Mouse (Mus musculus) stomach, postnatal 0 days (tissue): ENCODE data around the gene Dusp9. TPM values are rescaled to one million over a fixed set of nuclear protein-coding genes. Genes with fewer than 3 reads are reported as not detected.

Source experiments
- ATAC-seq: fragments of 200-750 bp; cut with Nextera tagmentation; 2 replicates; pipeline ENCODE4 v1.8.0; 2017; ENCODE audit not compliant: low FRiP score, low TSS enrichment
- DNase-seq: peaks from one replicate; pipeline ENCODE4 v3.0.0-alpha.2; 2016; ENCODE audit warnings: low spot score
- H3K27ac ChIP-seq: fragments of 300-500 bp; sonication (generic); replicated peaks from 2 replicates; pipeline ENCODE4 v1.5.1; 2014; ENCODE audit warnings: mild to moderate bottlenecking, control low read depth
- H3K27me3 ChIP-seq: fragments of 300-500 bp; sonication (generic); 2 replicates; pipeline ENCODE4 v1.6.1; 2014; ENCODE audit warnings: low read length; ENCODE audit not compliant: control insufficient read depth, insufficient read depth
- H3K36me3 ChIP-seq: fragments of 300-500 bp; sonication (generic); 2 replicates; pipeline ENCODE4 v1.6.1; 2014; ENCODE audit warnings: low read length, mixed read lengths; ENCODE audit not compliant: control insufficient read depth, insufficient read depth
- H3K4me1 ChIP-seq: fragments of 300-500 bp; sonication (generic); replicated peaks from 2 replicates; pipeline ENCODE4 v1.6.1; 2014; ENCODE audit warnings: antibody characterized with exemption; ENCODE audit not compliant: control insufficient read depth, insufficient read depth
- H3K4me2 ChIP-seq: fragments of 300-500 bp; sonication (generic); replicated peaks from 2 replicates; pipeline ENCODE4 v1.6.1; 2014; ENCODE audit warnings: low read depth, mild to moderate bottlenecking, control low read depth, moderate library complexity
- H3K4me3 ChIP-seq: fragments of 300-500 bp; sonication (generic); 2 replicates; pipeline ENCODE4 v1.5.1; 2014; ENCODE audit warnings: low read depth, low read length, control low read depth
- H3K9ac ChIP-seq: fragments of 300-500 bp; sonication (generic); 2 replicates; pipeline ENCODE4 v1.6.1; 2014; ENCODE audit warnings: mild to moderate bottlenecking, low read length, control low read depth, mixed read lengths
- H3K9me3 ChIP-seq: fragments of 300-500 bp; sonication (generic); 2 replicates; pipeline ENCODE4 v1.6.1; 2016; ENCODE audit warnings: low read length; ENCODE audit not compliant: control insufficient read depth
- CTCF ChIP-seq: IDR thresholded peaks from 2 replicates; pipeline ENCODE4 v1.5.1; 2016; ENCODE audit warnings: antibody characterized with exemption, low read depth, mild to moderate bottlenecking, moderate library complexity
- EP300 ChIP-seq: optimal IDR thresholded peaks from 2 replicates; pipeline ENCODE3; 2016; ENCODE audit warnings: antibody characterized with exemption
- WGBS: fragments of 180-500 bp; shearing (Covaris S2); extraction: QIAGEN DNeasy Blood & Tissue Kit; methylation state at CpG from one replicate; pipeline ENCODE4 v1.1.7; 2014; 5-methylcytosine and 5-hydroxymethylcytosine counted together
- polyA plus RNA-seq: library from polyadenylated mRNA; unstranded; fragments of >200 nt; fragmentation: Nextera tagmentation; extraction: Ambion mirVana; gene quantifications from 2 replicates; pipeline ENCODE4 v1.2.1, GENCODE M21; 2015

The Dusp9 gene
- polyA plus RNA-seq, 1 experiment from 2014 or later = 8.9 TPM

DNA sequence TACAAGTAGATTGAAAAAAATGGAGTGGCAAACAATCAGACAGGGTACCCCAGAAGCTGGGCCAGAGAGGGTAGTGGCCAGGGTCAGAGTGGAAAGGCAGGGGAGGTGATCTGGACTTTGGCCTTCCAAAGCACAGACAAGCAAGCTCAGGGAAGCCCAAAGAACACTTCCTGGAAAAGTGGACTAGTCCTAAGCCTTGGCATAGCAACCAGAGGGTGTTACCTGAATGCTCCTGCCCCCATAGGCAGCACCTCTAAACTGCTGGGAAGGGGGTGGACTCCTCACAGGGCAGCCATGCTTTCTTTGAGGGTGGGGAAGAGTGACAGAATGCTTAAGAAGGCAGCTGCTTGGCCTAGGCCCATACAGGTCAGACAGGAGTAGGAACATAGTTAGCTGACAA is 45.8 kb downstream of the Dusp9 start:
- ATAC-seq = peak; percentile 82
- H3K4me1 ChIP-seq = no peaks in the 10 kb centered on the region
- TF ChIP-seq CTCF (no peak), EP300 (no peak)
- H3K9ac ChIP-seq = no peak overlapping the region
- H3K4me2 ChIP-seq = no peak overlapping the region
- H3K27me3 ChIP-seq = no peaks in the 10 kb centered on the region
- H3K9me3 ChIP-seq = no peaks in the 10 kb centered on the region
- no peak overlapping the region for H3K4me3 ChIP-seq
- DNase-seq = no peak
- H3K36me3 ChIP-seq = 0 out of 2 replicates have a peak, but pooled peaks cover 3% of the 10 kb centered on the region
- peak overlapping the region; percentile 71 for H3K27ac ChIP-seq

DNA sequence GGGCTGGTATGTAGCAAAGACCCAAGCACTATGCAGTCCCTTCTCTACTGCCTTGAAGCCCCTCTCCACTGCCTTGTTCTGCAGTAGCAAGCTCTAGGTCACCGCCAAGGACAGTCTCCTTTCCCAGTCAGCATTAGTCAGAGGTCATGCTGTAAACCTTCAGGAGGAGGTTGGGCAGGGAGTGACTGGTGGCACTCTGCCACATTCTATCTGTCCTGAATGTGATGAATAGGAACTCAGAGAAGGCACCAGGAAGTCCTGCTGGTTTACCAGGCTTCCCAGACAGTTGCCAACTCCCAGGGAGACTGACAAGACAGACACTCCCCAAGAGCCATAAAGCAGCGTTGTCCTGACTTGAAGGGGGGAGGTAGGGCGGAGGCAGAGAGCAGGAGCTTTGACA is 46.4 kb downstream of the Dusp9 start:
- Histone ChIP-seq H3K4me2 (no peak overlapping the region), H3K4me1 (no peaks in the 10 kb centered on the region), H3K36me3 (0 out of 2 replicates have a peak, but pooled peaks cover 3% of the 10 kb centered on the region), H3K9me3 (no peaks in the 10 kb centered on the region), H3K4me3 (no peak overlapping the region), H3K27me3 (no peaks in the 10 kb centered on the region), H3K27ac (peak overlapping the region; percentile 71), H3K9ac (no peak overlapping the region)
- ATAC-seq = peak; percentile 80
- no peak for TF ChIP-seq EP300
- TF ChIP-seq CTCF = no peak
- DNase-seq = peak; percentile 59
- 39% methylated on average over 3 of the region's 3 CpGs for WGBS

DNA sequence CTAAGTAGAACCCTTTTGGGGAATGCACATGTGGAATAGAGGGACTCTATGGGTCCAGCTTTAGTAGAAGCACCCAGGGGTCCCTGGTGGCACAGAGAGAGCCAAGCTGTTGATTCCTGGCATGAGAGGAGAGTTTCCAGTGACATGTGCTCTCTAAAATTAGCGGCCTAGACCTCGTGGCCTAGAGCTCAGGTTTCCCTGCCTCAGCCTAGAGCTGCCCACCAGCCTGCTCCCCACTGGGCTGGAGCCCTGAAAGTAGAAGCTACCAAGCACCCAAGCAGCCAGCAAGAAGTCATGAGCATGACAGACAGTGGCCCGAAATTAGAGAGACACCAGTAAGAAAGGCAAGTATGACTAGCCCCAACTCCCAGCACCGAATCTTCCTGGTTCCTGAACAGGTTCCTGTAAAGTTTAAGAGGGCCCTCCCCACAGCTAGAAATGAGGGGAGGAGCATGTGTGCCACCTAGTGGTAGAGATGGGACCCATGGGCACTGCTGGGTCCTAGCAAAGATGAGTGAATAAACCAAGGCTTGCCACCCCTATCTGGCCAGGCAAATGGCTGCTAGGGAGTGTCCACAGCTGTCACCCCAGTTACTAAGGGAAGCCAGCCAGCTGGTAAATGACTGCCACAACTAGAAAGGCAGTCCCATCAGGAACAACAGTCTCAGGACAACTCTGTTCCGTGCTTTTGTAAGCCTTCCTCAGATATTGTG is 51.9 kb downstream of the Dusp9 start:
- Histone ChIP-seq H3K36me3 (0 out of 2 replicates have a peak, but pooled peaks cover 3% of the 10 kb centered on the region), H3K9me3 (no peaks in the 10 kb centered on the region), H3K4me1 (no peaks in the 10 kb centered on the region), H3K4me3 (no peak overlapping the region), H3K9ac (no peak overlapping the region), H3K27me3 (no peaks in the 10 kb centered on the region), H3K4me2 (no peak overlapping the region), H3K27ac (no peak overlapping the region)
- DNase-seq (peak; percentile 60), ATAC-seq (peak; percentile 80)
- peak; percentile 82 for TF ChIP-seq CTCF
- no peak for TF ChIP-seq EP300
- 55% methylated on average over 3 of the region's 5 CpGs for WGBS

Other genes with a start within 250 kb of the Dusp9 start
- 0.08 TPM in 1 of 2 replicates, not detected in the other for gene Gm18336, start 240.7 kb upstream of the Dusp9 start, polyA plus RNA-seq
- 0.10 TPM in 2 replicates for gene Zfp92, start 228.3 kb upstream of the Dusp9 start, polyA plus RNA-seq
- 98.8 and 103 TPM in 2 replicates for gene Trex2, start 204.1 kb upstream of the Dusp9 start, polyA plus RNA-seq
- gene Haus7, start 180.4 kb upstream of the Dusp9 start, polyA plus RNA-seq = 35.7 and 36.6 TPM in 2 replicates
- gene Bgn, start 155.8 kb upstream of the Dusp9 start, polyA plus RNA-seq = 88.0 and 89.2 TPM in 2 replicates
- 0.07 and 0.12 TPM in 2 replicates for gene Atp2b3, start 136.3 kb upstream of the Dusp9 start, polyA plus RNA-seq
- gene Pnck, start 20.7 kb downstream of the Dusp9 start, polyA plus RNA-seq = 19.3 and 24.5 TPM in 2 replicates
- gene Slc6a8, start 33.7 kb downstream of the Dusp9 start, polyA plus RNA-seq = 7.5 and 9.2 TPM in 2 replicates
- 270 and 283 TPM in 2 replicates for gene Bcap31, start 76.8 kb downstream of the Dusp9 start, polyA plus RNA-seq
- gene Abcd1, start 77.2 kb downstream of the Dusp9 start, polyA plus RNA-seq = 9.3 and 9.4 TPM in 2 replicates
- gene Plxnb3, start 117.7 kb downstream of the Dusp9 start, polyA plus RNA-seq = 0.30 and 0.36 TPM in 2 replicates
- gene Srpk3, start 135.0 kb downstream of the Dusp9 start, polyA plus RNA-seq = 2.2 and 2.6 TPM in 2 replicates
- 130 and 133 TPM in 2 replicates for gene Idh3g, start 147.5 kb downstream of the Dusp9 start, polyA plus RNA-seq
- 372 and 400 TPM in 2 replicates for gene Ssr4, start 147.6 kb downstream of the Dusp9 start, polyA plus RNA-seq
- 0.27 and 0.38 TPM in 2 replicates for gene Pdzd4, start 185.6 kb downstream of the Dusp9 start, polyA plus RNA-seq